Comparison of ENCODE assay signal across 26 mouse cellular contexts in the genomic region with DNA sequence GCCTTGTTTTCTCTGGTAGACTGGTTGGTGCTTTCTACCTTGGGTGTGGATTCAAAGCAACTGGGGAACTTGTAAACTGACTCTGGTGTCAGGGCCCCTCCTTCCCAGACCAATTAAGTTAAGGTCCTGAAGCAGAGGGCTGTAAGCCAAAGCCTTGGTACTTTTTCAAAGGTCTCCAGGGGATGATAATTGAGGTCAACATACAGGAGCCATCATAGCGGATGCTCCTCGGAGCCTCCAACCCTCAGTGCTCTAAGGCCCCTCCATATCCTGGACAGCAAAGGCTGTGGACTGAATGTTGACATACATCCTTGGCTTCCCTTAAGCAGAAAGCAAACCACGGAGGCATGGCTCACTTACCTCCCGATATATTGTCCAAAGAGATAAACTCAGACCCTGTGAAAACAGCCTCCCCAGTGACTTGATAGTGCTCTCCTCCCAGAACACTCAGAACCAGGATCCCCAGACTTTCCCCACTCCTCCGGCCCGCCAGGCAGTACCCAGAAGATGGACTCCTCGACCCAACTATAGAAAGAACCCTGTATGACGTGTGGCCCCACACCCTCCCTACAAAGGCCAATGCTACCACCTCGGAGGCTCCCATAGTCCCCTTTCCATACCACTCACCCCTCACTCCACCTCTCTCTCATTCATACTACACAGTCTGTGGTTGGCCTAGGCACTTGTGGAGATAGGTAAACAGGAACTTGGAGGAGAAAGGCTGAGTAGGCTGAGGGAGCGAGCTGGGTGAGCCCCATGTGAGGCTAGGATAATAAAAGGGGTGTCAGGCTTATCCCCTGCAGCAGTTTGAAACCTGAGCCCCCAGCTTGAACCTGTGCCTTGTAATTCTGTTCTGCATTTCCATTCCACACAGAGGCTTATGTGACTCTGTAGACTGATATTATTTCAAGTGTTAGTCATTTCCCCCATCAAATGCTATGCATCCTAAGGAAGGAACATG.
A peak's percentile ranks its signal among the peaks of the same experiment; 100 is the strongest.
DNase-seq lines count a peak whose midpoint lies in the region; ATAC-seq and TF ChIP-seq lines count a peak whose summit lies in the region.
"Had no signal": no experiment of that assay in that cellular context is flagged by ENCODE, and none has a peak within 500 bp of the region (broad histone marks: within the 10 kb centered on the region; RNA-seq: fewer than 3 reads in every experiment).

No protein-coding gene starts in this region.

- H3K4me3 ChIP-seq in forebrain, embryonic 10.5 days = no peak overlapping the region
- no peak overlapping the region for H3K4me3 ChIP-seq in forebrain, embryonic 16.5 days (replicated peaks; ENCODE audit: low read length)
- H3K4me3 ChIP-seq in limb, embryonic 14.5 days (replicated peaks; ENCODE audit: low read length) = no peak overlapping the region
- H3K4me3 ChIP-seq: forebrain, embryonic 15.5 days; heart, embryonic 12.5 days; hindbrain, embryonic 10.5 days; layer of hippocampus, adult 2 months; limb, embryonic 15.5 days; midbrain, embryonic 12.5 days had no signal

- WGBS in forebrain, embryonic 10.5 days = 83% methylated on average over 10 of the region's 10 CpGs
- 78% methylated on average over 10 of the region's 10 CpGs for WGBS in forebrain, embryonic 16.5 days
- WGBS in limb, embryonic 14.5 days = 57% methylated on average over 10 of the region's 10 CpGs

- ATAC-seq in forebrain, embryonic 16.5 days = no peak
- no peak; the same call in 1 of the 2 replicates for ATAC-seq in limb, embryonic 14.5 days (ENCODE audit: low FRiP score, low read depth)
- no peak for ATAC-seq in erythroid progenitor cell, adult 5-6 weeks (replicated peaks; ENCODE audit: low FRiP score, poor library complexity, severe bottlenecking)
- ATAC-seq: activated CD4-positive, CD25-positive, alpha-beta regulatory T cell, adult 4 months; forebrain, embryonic 15.5 days; hindbrain, postnatal 0 days; intestine, embryonic 16.5 days had no signal

- H3K4me2 ChIP-seq in forebrain, embryonic 16.5 days (ENCODE audit: low read length) = no peak overlapping the region
- no peak overlapping the region for H3K4me2 ChIP-seq in limb, embryonic 14.5 days (replicated peaks; ENCODE audit: low read depth, low read length, severe bottlenecking)
- H3K4me2 ChIP-seq: forebrain, embryonic 15.5 days; heart, embryonic 12.5 days; limb, embryonic 15.5 days; midbrain, embryonic 12.5 days had no signal

- peak overlapping the region; percentile 20; the same call in 1 of the 2 replicates for H3K27ac ChIP-seq in forebrain, embryonic 10.5 days
- H3K27ac ChIP-seq in forebrain, embryonic 16.5 days (ENCODE audit: low read length) = no peak overlapping the region
- no peak overlapping the region for H3K27ac ChIP-seq in limb, embryonic 14.5 days (replicated peaks; ENCODE audit: low read depth, low read length)
- H3K27ac ChIP-seq: forebrain, embryonic 15.5 days; hindbrain, embryonic 10.5 days; hindbrain, postnatal 0 days; layer of hippocampus, adult 2 months; limb, embryonic 15.5 days; midbrain, embryonic 12.5 days had no signal

- peaks cover 13% of the 10 kb centered on the region for H3K4me1 ChIP-seq in forebrain, embryonic 10.5 days
- no peaks in the 10 kb centered on the region for H3K4me1 ChIP-seq in forebrain, embryonic 16.5 days (replicated peaks; ENCODE audit: control insufficient read depth, insufficient read depth, low read length)
- peaks cover 21% of the 10 kb centered on the region for H3K4me1 ChIP-seq in limb, embryonic 14.5 days (ENCODE audit: control insufficient read depth, insufficient read depth, low read length)
- H3K4me1 ChIP-seq: forebrain, embryonic 15.5 days; heart, embryonic 12.5 days; hindbrain, embryonic 10.5 days; midbrain, embryonic 12.5 days had no signal

- no peak for DNase-seq in forebrain, embryonic 10.5 days (ENCODE audit: extremely low spot score, low spot score)
- peak; percentile 27 for DNase-seq in testis, postnatal 10 days (ENCODE audit: low spot score)
- no peak for DNase-seq in testis, postnatal 14 days (ENCODE audit: low spot score)
- DNase-seq in limb, embryonic 14.5 days (ENCODE audit: low spot score) = peak; percentile 5
- DNase-seq in cerebellum, postnatal 25 days = no peak
- DNase-seq: adrenal gland, adult 8-10 months; cerebellum, adult 18-20 months; cerebellum, postnatal 36 days; gastrocnemius, postnatal 25 days; heart, postnatal 10 days; kidney, adult 9 months; kidney, postnatal 14 days; right cerebral cortex, postnatal 25 days; spleen, adult 18-20 months; thymus, postnatal 36 days had no signal

- H3K36me3 ChIP-seq in forebrain, embryonic 10.5 days (replicated peaks) = no peaks in the 10 kb centered on the region
- H3K36me3 ChIP-seq in forebrain, embryonic 16.5 days (ENCODE audit: control insufficient read depth, insufficient read depth) = no peaks in the 10 kb centered on the region
- no peaks in the 10 kb centered on the region for H3K36me3 ChIP-seq in limb, embryonic 14.5 days (ENCODE audit: control insufficient read depth, insufficient read depth, low read length)
- H3K36me3 ChIP-seq: forebrain, embryonic 15.5 days; heart, embryonic 12.5 days; hindbrain, embryonic 10.5 days; limb, embryonic 15.5 days; midbrain, embryonic 12.5 days had no signal

- no peaks in the 10 kb centered on the region for H3K9me3 ChIP-seq in forebrain, embryonic 10.5 days
- H3K9me3 ChIP-seq in forebrain, embryonic 16.5 days (ENCODE audit: control insufficient read depth, low read length) = no peaks in the 10 kb centered on the region
- H3K9me3 ChIP-seq in limb, embryonic 14.5 days (ENCODE audit: control insufficient read depth, low read length) = no peaks in the 10 kb centered on the region
- H3K9me3 ChIP-seq: forebrain, embryonic 15.5 days; heart, embryonic 12.5 days; hindbrain, embryonic 10.5 days; limb, embryonic 15.5 days; midbrain, embryonic 12.5 days had no signal

- H3K9ac ChIP-seq in forebrain, embryonic 16.5 days (replicated peaks; ENCODE audit: low read depth, low read length) = no peak overlapping the region
- no peak overlapping the region for H3K9ac ChIP-seq in limb, embryonic 14.5 days (ENCODE audit: low read depth, low read length, severe bottlenecking)
- H3K9ac ChIP-seq: forebrain, embryonic 15.5 days; heart, embryonic 12.5 days; limb, embryonic 15.5 days; midbrain, embryonic 12.5 days had no signal

- TF ChIP-seq POLR2A in limb, embryonic 14.5 days (IDR thresholded peaks at IDR 0.05; ENCODE audit: borderline replicate concordance, extremely low read depth, insufficient read depth, insufficient read length) = no peak

- no peaks in the 10 kb centered on the region for H3K27me3 ChIP-seq in forebrain, embryonic 10.5 days (ENCODE audit: poor library complexity, severe bottlenecking)
- H3K27me3 ChIP-seq in forebrain, embryonic 16.5 days (replicated peaks; ENCODE audit: control insufficient read depth, insufficient read depth, low read length) = no peaks in the 10 kb centered on the region
- no peaks in the 10 kb centered on the region for H3K27me3 ChIP-seq in limb, embryonic 14.5 days (ENCODE audit: control insufficient read depth, insufficient read depth, low read length)
- H3K27me3 ChIP-seq: forebrain, embryonic 15.5 days; heart, embryonic 12.5 days; limb, embryonic 15.5 days; midbrain, embryonic 12.5 days had no signal

Comparison
In these comparisons a context has a peak if more than half of its experiments do, and no peak if none do; other contexts are left out.
1. DNase-seq: peak in testis, postnatal 10 days (single experiment) and limb, embryonic 14.5 days (single experiment); none in forebrain, embryonic 10.5 days (single experiment), testis, postnatal 14 days (single experiment) and cerebellum, postnatal 25 days (0 of 2).